Mouse (Mus musculus) liver, embryonic 16.5 days (tissue): ENCODE data around the gene Gm3259. TPM values are rescaled to one million over a fixed set of nuclear protein-coding genes. Genes with fewer than 3 reads are reported as not detected.
"Not testable (repeated sequence)": the region's sequence is repeated elsewhere in the genome, so short reads cannot be mapped to it uniquely, and the experiment has no call there.

Experiments
- ATAC-seq: fragments of 200-750 bp; cut with Nextera tagmentation; 2 replicates; pipeline ENCODE4 v1.8.0; 2017; ENCODE audit warnings: low read depth, mild to moderate bottlenecking, moderate number of reproducible peaks, moderate library complexity
- H3K27ac ChIP-seq: fragments of 300-500 bp; sonication (generic); 2 replicates; pipeline ENCODE4 v1.5.1; 2014; ENCODE audit warnings: mild to moderate bottlenecking, low read length
- H3K27me3 ChIP-seq: fragments of 300-500 bp; sonication (generic); 2 replicates; pipeline ENCODE4 v1.6.1; 2014; ENCODE audit warnings: low read depth, low read length, mixed read lengths; ENCODE audit not compliant: control insufficient read depth, insufficient read depth
- H3K36me3 ChIP-seq: fragments of 300-500 bp; sonication (generic); 2 replicates; pipeline ENCODE4 v1.6.1; 2014; ENCODE audit warnings: mild to moderate bottlenecking; ENCODE audit not compliant: control insufficient read depth, insufficient read depth
- H3K4me1 ChIP-seq: fragments of 300-500 bp; sonication (generic); 2 replicates; pipeline ENCODE4 v1.6.1; 2014; ENCODE audit warnings: low read depth, low read length, mixed read lengths; ENCODE audit not compliant: control insufficient read depth
- H3K4me2 ChIP-seq: fragments of 300-500 bp; sonication (generic); 2 replicates; pipeline ENCODE4 v1.6.1; 2014; ENCODE audit warnings: low read depth, low read length, mixed read lengths
- H3K4me3 ChIP-seq: fragments of 300-500 bp; sonication (generic); 2 replicates; pipeline ENCODE4 v1.5.1; 2014; ENCODE audit warnings: low read depth, mild to moderate bottlenecking, low read length
- H3K9ac ChIP-seq: fragments of 300-500 bp; sonication (generic); 2 replicates; pipeline ENCODE4 v1.6.1; 2014; ENCODE audit warnings: low read depth, low read length
- H3K9me3 ChIP-seq: fragments of 300-500 bp; sonication (generic); replicated peaks from 2 replicates; pipeline ENCODE4 v1.6.1; 2016; ENCODE audit warnings: low read length; ENCODE audit not compliant: control insufficient read depth
- WGBS: fragments of 180-500 bp; shearing (Covaris S2); extraction: QIAGEN DNeasy Blood & Tissue Kit; methylation state at CpG from one replicate; pipeline ENCODE4 v1.1.7; 2014; ENCODE audit not compliant: insufficient replicate concordance; 5-methylcytosine and 5-hydroxymethylcytosine counted together
- polyA plus RNA-seq: library from polyadenylated mRNA; unstranded; fragments of >200 nt; fragmentation: Nextera tagmentation; extraction: Ambion mirVana; gene quantifications from 2 replicates; pipeline ENCODE4 v1.2.1, GENCODE M21; 2015

Gene Gm3259
- polyA plus RNA-seq = not detected in 2 replicates

DNA sequence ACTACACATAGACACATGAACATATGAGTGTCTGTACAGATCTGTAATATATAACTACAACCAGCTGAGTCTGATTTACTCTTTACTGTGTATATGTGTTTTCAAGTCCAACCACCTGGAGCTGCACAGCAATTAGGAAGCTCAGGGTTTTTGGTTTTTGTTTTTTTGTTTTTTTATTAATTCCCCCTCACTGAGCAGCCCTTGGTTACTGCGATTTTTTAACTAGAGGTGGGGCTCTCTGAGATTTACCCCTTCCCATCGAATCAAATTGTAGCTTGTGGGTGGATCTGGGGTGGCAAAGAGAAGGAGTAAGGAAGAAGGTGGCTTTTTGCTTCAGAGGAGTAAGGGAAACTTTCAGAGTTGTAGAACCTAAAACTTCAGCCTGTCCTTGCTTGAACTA lies at the start of gene Gm3259:
Gm3259 (plus strand) TSS at position 301 of the 400 bp plus-strand sequence.
- not testable (repeated sequence) for H3K36me3 ChIP-seq, H3K9me3 ChIP-seq, H3K4me3 ChIP-seq, H3K9ac ChIP-seq, H3K4me1 ChIP-seq, H3K27me3 ChIP-seq, H3K27ac ChIP-seq, H3K4me2 ChIP-seq, ATAC-seq
- 27% methylated on average over 2 of the region's 2 CpGs for WGBS

GRCm38 (mm10) chr5:95272668-95273067 lies 33.0 kb upstream of the Gm3259 start, which contains the start of gene Gm10424:
Gene Gm10424 (minus strand): TSS chr5:95272768.
- not testable (repeated sequence) for ATAC-seq, H3K27ac ChIP-seq, H3K27me3 ChIP-seq, H3K4me2 ChIP-seq, H3K9ac ChIP-seq, H3K9me3 ChIP-seq, H3K4me1 ChIP-seq, H3K4me3 ChIP-seq, H3K36me3 ChIP-seq
- WGBS = no CpG with 5 or more reads among the region's 1 CpGs

Other genes starting within 250 kb of the Gm3259 start
- not detected in 2 replicates for gene Gm7942, start 199.0 kb upstream of the Gm3259 start, polyA plus RNA-seq
- gene Gm16513, start 123.3 kb upstream of the Gm3259 start, polyA plus RNA-seq = not detected in 2 replicates
- not detected in 2 replicates for gene Gm10424, start 33.1 kb upstream of the Gm3259 start, polyA plus RNA-seq
- gene D5Ertd577e, start 150.9 kb downstream of the Gm3259 start, polyA plus RNA-seq = not detected in 2 replicates
- gene Gm3286, start 204.8 kb downstream of the Gm3259 start, polyA plus RNA-seq = not detected in 2 replicates